Mouse (Mus musculus) leukemia stem cell, adult 10-12 weeks (primary cell): Measurements from ENCODE around the gene Sgta. TPM values are rescaled to one million over a fixed set of nuclear protein-coding genes. Genes with fewer than 3 reads are reported as not detected.

ENCODE experiments used
- polyA plus RNA-seq: library from polyadenylated mRNA; stranded (reverse); fragments of >175 nt; gene quantifications from 2 replicates; pipeline ENCODE4 v1.2.3, GENCODE M21; 2012; ENCODE audit warnings: low replicate concordance

The Sgta gene
- 204 and 220 TPM in 2 replicates for polyA plus RNA-seq

GRCm38 (mm10) chr10:81059603-81060543 lies at the start of gene Sgta:
Sgta (minus strand) TSS chr10:81060181.

GRCm38 (mm10) chr10:81105565-81106112 lies 45.7 kb upstream of the Sgta start, which contains the start of gene Map2k2:
Map2k2 (plus strand) TSS chr10:81105915.

GRCm38 (mm10) chr10:81069836-81070235 lies 9.9 kb upstream of the Sgta start, which contains the start of gene Thop1:
Thop1 (plus strand) TSS chr10:81070035.

GRCm38 (mm10) chr10:81036988-81037580 lies 22.9 kb downstream of the Sgta start, which contains the start of gene Slc39a3:
Slc39a3 (minus strand) TSS chr10:81037426.

GRCm38 (mm10) chr10:81025639-81026275 lies 34.2 kb downstream of the Sgta start, which contains the start of gene Diras1:
Diras1 (minus strand) TSS chr10:81025662.

GRCm38 (mm10) chr10:81014393-81015384 lies 45.3 kb downstream of the Sgta start, which contains the start of gene Gng7:
Gng7 (minus strand) TSS chr10:81014945.

Other genes with a start within 250 kb of the Sgta start
- not detected in 2 replicates for gene Jsrp1, start 246.7 kb downstream of the Sgta start, polyA plus RNA-seq
- gene Oaz1, start 233.5 kb downstream of the Sgta start, polyA plus RNA-seq, result 1,955 and 2,032 TPM in 2 replicates
- 0.27 and 0.65 TPM in 2 replicates for gene Lingo3, start 216.1 kb downstream of the Sgta start, polyA plus RNA-seq
- 82.8 and 101 TPM in 2 replicates for gene Lsm7, start 205.0 kb downstream of the Sgta start, polyA plus RNA-seq
- 289 and 463 TPM in 2 replicates for gene Sppl2b, start 204.9 kb downstream of the Sgta start, polyA plus RNA-seq
- 0.36 and 1.6 TPM in 2 replicates for gene Tmprss9, start 188.3 kb downstream of the Sgta start, polyA plus RNA-seq
- gene Timm13, start 159.2 kb downstream of the Sgta start, polyA plus RNA-seq, result 135 and 264 TPM in 2 replicates
- gene Lmnb2, start 141.9 kb downstream of the Sgta start, polyA plus RNA-seq, result 5.7 and 6.6 TPM in 2 replicates
- gene Gadd45b, start 130.1 kb downstream of the Sgta start, polyA plus RNA-seq, result 5.7 and 9.6 TPM in 2 replicates
- 0.27 and 0.35 TPM in 2 replicates for gene Gng7, start 45.2 kb downstream of the Sgta start, polyA plus RNA-seq
- not detected in 2 replicates for gene Diras1, start 34.5 kb downstream of the Sgta start, polyA plus RNA-seq
- 13.0 and 21.1 TPM in 2 replicates for gene Slc39a3, start 22.8 kb downstream of the Sgta start, polyA plus RNA-seq
- gene Thop1, start 9.9 kb upstream of the Sgta start, polyA plus RNA-seq, result 162 and 193 TPM in 2 replicates
- gene Creb3l3, start 38.7 kb upstream of the Sgta start, polyA plus RNA-seq, result 0.35 TPM in 1 of 2 replicates, not detected in the other
- gene Map2k2, start 45.7 kb upstream of the Sgta start, polyA plus RNA-seq, result 498 and 833 TPM in 2 replicates
- gene Zbtb7a, start 75.0 kb upstream of the Sgta start, polyA plus RNA-seq, result 295 and 321 TPM in 2 replicates
- gene Pias4, start 107.7 kb upstream of the Sgta start, polyA plus RNA-seq, result 90.2 and 186 TPM in 2 replicates
- gene Eef2, start 116.5 kb upstream of the Sgta start, polyA plus RNA-seq, result 344 and 2,489 TPM in 2 replicates
- 53.3 and 169 TPM in 2 replicates for gene Dapk3, start 122.8 kb upstream of the Sgta start, polyA plus RNA-seq
- gene 4930442H23Rik, start 123.7 kb upstream of the Sgta start, polyA plus RNA-seq, result not detected in 2 replicates
- gene Nmrk2, start 141.9 kb upstream of the Sgta start, polyA plus RNA-seq, result not detected in 2 replicates
- gene Atcay, start 170.7 kb upstream of the Sgta start, polyA plus RNA-seq, result 0.09 and 0.16 TPM in 2 replicates
- 1.6 and 1.7 TPM in 2 replicates for gene Zfr2, start 173.0 kb upstream of the Sgta start, polyA plus RNA-seq
- gene Matk, start 192.8 kb upstream of the Sgta start, polyA plus RNA-seq, result 4.8 and 18.9 TPM in 2 replicates
- 351 and 433 TPM in 2 replicates for gene Mrpl54, start 206.8 kb upstream of the Sgta start, polyA plus RNA-seq
- gene Apba3, start 206.8 kb upstream of the Sgta start, polyA plus RNA-seq, result 147 and 155 TPM in 2 replicates
- gene Tjp3, start 231.4 kb upstream of the Sgta start, polyA plus RNA-seq, result 2.4 and 5.3 TPM in 2 replicates
- 189 and 253 TPM in 2 replicates for gene Pip5k1c, start 232.8 kb upstream of the Sgta start, polyA plus RNA-seq